Comparison of ENCODE assay signal across 14 mouse cellular contexts in genomic region chr5:106162981-106163653, GRCm38 (mm10).
A peak's percentile ranks its signal among the peaks of the same experiment; 100 is the strongest.
DNase-seq lines count a peak whose midpoint lies in the region; ATAC-seq and TF ChIP-seq lines count a peak whose summit lies in the region.
"Had no signal": no experiment of that assay in that cellular context is flagged by ENCODE, and none has a peak within 500 bp of the region (broad histone marks: within the 10 kb centered on the region; RNA-seq: fewer than 3 reads in every experiment).

No protein-coding gene starts in this region.

- no peak overlapping the region for H3K4me3 ChIP-seq in kidney, embryonic 16.5 days (ENCODE audit: low read length)
- no peak overlapping the region for H3K4me3 ChIP-seq in forebrain, embryonic 16.5 days (replicated peaks; ENCODE audit: low read length)
- H3K4me3 ChIP-seq in midbrain, postnatal 0 days (ENCODE audit: low read depth, low read length), result no peak overlapping the region
- H3K4me3 ChIP-seq: heart, embryonic 10.5 days had no signal

- no peak for TF ChIP-seq POLR2A in brain, embryonic 14.5 days (IDR thresholded peaks at IDR 0.05; ENCODE audit: borderline replicate concordance, extremely low read depth, insufficient read depth, insufficient read length, poor library complexity, severe bottlenecking)

- no peak overlapping the region; the same call in 1 of the 2 replicates for H3K4me2 ChIP-seq in kidney, embryonic 16.5 days (replicated peaks; ENCODE audit: low read depth, low read length)
- peak overlapping the region; percentile 19; the same call in 1 of the 2 replicates for H3K4me2 ChIP-seq in forebrain, embryonic 16.5 days (ENCODE audit: low read length)
- no peak overlapping the region for H3K4me2 ChIP-seq in midbrain, postnatal 0 days (ENCODE audit: low read depth, low read length, poor library complexity, severe bottlenecking)
- H3K4me2 ChIP-seq: liver, embryonic 11.5 days had no signal

- peak; percentile 27; the same call in 1 of the 2 replicates for ATAC-seq in kidney, embryonic 16.5 days (ENCODE audit: low FRiP score, low TSS enrichment)
- ATAC-seq in forebrain, embryonic 16.5 days, result peak; percentile 86
- no peak for ATAC-seq in midbrain, postnatal 0 days (ENCODE audit: low FRiP score)
- ATAC-seq: lung, postnatal 0 days; Patski had no signal

- peaks cover 6% of the 10 kb centered on the region; the same call in 1 of the 2 replicates for H3K4me1 ChIP-seq in kidney, embryonic 16.5 days (ENCODE audit: insufficient read depth, low read length)
- H3K4me1 ChIP-seq in forebrain, embryonic 16.5 days (replicated peaks; ENCODE audit: control insufficient read depth, insufficient read depth, low read length), result peaks cover 12% of the 10 kb centered on the region
- H3K4me1 ChIP-seq in midbrain, postnatal 0 days (ENCODE audit: insufficient read depth, low read length), result 0 out of 2 replicates have a peak, but pooled peaks cover 2% of the 10 kb centered on the region
- H3K4me1 ChIP-seq: heart, embryonic 10.5 days had no signal

- no peaks in the 10 kb centered on the region for H3K36me3 ChIP-seq in kidney, embryonic 16.5 days (ENCODE audit: insufficient read depth, low read length)
- H3K36me3 ChIP-seq in forebrain, embryonic 16.5 days (ENCODE audit: control insufficient read depth, insufficient read depth), result no peaks in the 10 kb centered on the region
- H3K36me3 ChIP-seq in midbrain, postnatal 0 days (ENCODE audit: insufficient read depth, low read length), result no peaks in the 10 kb centered on the region
- H3K36me3 ChIP-seq: heart, embryonic 10.5 days had no signal

- H3K9me3 ChIP-seq in kidney, embryonic 16.5 days (ENCODE audit: low read length), result no peaks in the 10 kb centered on the region
- H3K9me3 ChIP-seq in forebrain, embryonic 16.5 days (ENCODE audit: control insufficient read depth, low read length), result no peaks in the 10 kb centered on the region; the same call in 1 of the 2 replicates
- no peaks in the 10 kb centered on the region for H3K9me3 ChIP-seq in midbrain, postnatal 0 days (ENCODE audit: low read length)
- H3K9me3 ChIP-seq: heart, embryonic 10.5 days had no signal

- WGBS in kidney, embryonic 16.5 days, result 28% methylated on average over 12 of the region's 12 CpGs
- WGBS in forebrain, embryonic 16.5 days, result 27% methylated on average over 12 of the region's 12 CpGs
- WGBS in midbrain, postnatal 0 days, result 23% methylated on average over 12 of the region's 12 CpGs

- TF ChIP-seq CTCF in brain, embryonic 14.5 days (IDR thresholded peaks at IDR 0.05; ENCODE audit: borderline replicate concordance, extremely low read depth, insufficient read depth, insufficient read length), result no peak
- TF ChIP-seq CTCF in midbrain, postnatal 0 days (IDR thresholded peaks at IDR 0.05), result no peak

- no peaks in the 10 kb centered on the region for H3K27me3 ChIP-seq in kidney, embryonic 16.5 days (ENCODE audit: insufficient read depth, low read length)
- no peaks in the 10 kb centered on the region for H3K27me3 ChIP-seq in forebrain, embryonic 16.5 days (replicated peaks; ENCODE audit: control insufficient read depth, insufficient read depth, low read length)
- no peaks in the 10 kb centered on the region for H3K27me3 ChIP-seq in midbrain, postnatal 0 days (ENCODE audit: insufficient read depth, low read length)
- H3K27me3 ChIP-seq: CH12.LX had no signal

- no peak for DNase-seq in kidney, postnatal 36 days
- DNase-seq in brain, embryonic 14.5 days (ENCODE audit: low read depth), result peak; percentile 91
- peak; percentile 71 for DNase-seq in midbrain, postnatal 0 days (ENCODE audit: low spot score)
- DNase-seq in embryo, embryonic 10 days (ENCODE audit: low spot score), result no peak
- DNase-seq in ovary, postnatal 36 days (ENCODE audit: low spot score), result no peak
- DNase-seq: heart, postnatal 4 days; thymus, postnatal 36 days had no signal

- H3K9ac ChIP-seq in kidney, embryonic 16.5 days (replicated peaks; ENCODE audit: low read length), result no peak overlapping the region; the same call in 1 of the 2 replicates
- no peak overlapping the region for H3K9ac ChIP-seq in forebrain, embryonic 16.5 days (replicated peaks; ENCODE audit: low read depth, low read length)
- no peak overlapping the region for H3K9ac ChIP-seq in midbrain, postnatal 0 days (replicated peaks; ENCODE audit: low read length, poor library complexity, severe bottlenecking)

- H3K27ac ChIP-seq in kidney, embryonic 16.5 days (ENCODE audit: low read length), result no peak overlapping the region
- no peak overlapping the region for H3K27ac ChIP-seq in forebrain, embryonic 16.5 days (ENCODE audit: low read length)
- H3K27ac ChIP-seq in midbrain, postnatal 0 days (ENCODE audit: low read depth, low read length), result peak overlapping the region; percentile 9; the same call in 1 of the 2 replicates
- H3K27ac ChIP-seq: heart, embryonic 10.5 days had no signal

Comparison
In these comparisons a context has a peak if more than half of its experiments do, and no peak if none do; other contexts are left out.
1. DNase-seq: peak in brain, embryonic 14.5 days (single experiment) and midbrain, postnatal 0 days (single experiment); none in kidney, postnatal 36 days (0 of 2), embryo, embryonic 10 days (single experiment) and ovary, postnatal 36 days (single experiment).